Mouse (Mus musculus) olfactory bulb, adult 2 months (tissue): ENCODE measurements around the gene Nsdhl.

ENCODE experiments used
- CTCF ChIP-seq: fragments of 200-500 bp; IDR thresholded peaks from 2 replicates; pipeline ENCODE4 v1.5.1; 2012; ENCODE audit warnings: low read depth, mild to moderate bottlenecking, low read length, moderate library complexity; ENCODE audit not compliant: insufficient read depth
- POLR2A ChIP-seq: fragments of 200-500 bp; IDR thresholded peaks from 2 replicates; pipeline ENCODE4 v1.6.1; 2012; ENCODE audit warnings: mild to moderate bottlenecking, low read depth, low read length, moderate library complexity; ENCODE audit not compliant: insufficient read depth

GRCm38 (mm10) chrX:72956486-72956885, 38.1 kb downstream of the Nsdhl start:
- TF ChIP-seq POLR2A (no peak), CTCF (no peak)
